Mouse (Mus musculus): ENCODE measurements at regions not wholly inside any gene's neighbourhood (a gene's known extent, or its start where the extent isn't known, plus 50 kb on each side); places are given as distances from the start of the nearest gene placed in this dataset.

GRCm38 (mm10) chr4:125901546-125902276 lies 122.6 kb upstream of the Csf3r start:
- TF ChIP-seq CTCF (IDR thresholded peaks at IDR 0.05; ENCODE audit: extremely low read depth, insufficient read length, insufficient replicate concordance, low read depth, low read length): no peak
- no peak for TF ChIP-seq POLR2A (IDR thresholded peaks at IDR 0.05; ENCODE audit: low read depth, low read length)

All from small intestine, adult 2 months (tissue).